ENCODE assay signal across 8 mouse cellular contexts in genomic region chr8:82402261-82402685, GRCm38 (mm10). TPM values are rescaled to one million over a fixed set of nuclear protein-coding genes. Genes with fewer than 3 reads are reported as not detected.
DNase-seq lines count a peak whose midpoint lies in the region; ATAC-seq and TF ChIP-seq lines count a peak whose summit lies in the region.

No protein-coding gene starts in this region.

- no peaks in the 10 kb centered on the region for H3K27me3 ChIP-seq in embryonic facial prominence, embryonic 10.5 days (replicated peaks; ENCODE audit: low read depth, poor library complexity, severe bottlenecking)
- H3K27me3 ChIP-seq in heart, embryonic 11.5 days (ENCODE audit: control insufficient read depth, insufficient read depth, low read length) = no peaks in the 10 kb centered on the region
- no peaks in the 10 kb centered on the region for H3K27me3 ChIP-seq in kidney, postnatal 0 days (ENCODE audit: insufficient read depth, low read length)
- no peaks in the 10 kb centered on the region for H3K27me3 ChIP-seq in stomach, embryonic 14.5 days (ENCODE audit: control insufficient read depth, insufficient read depth, low read length)

- peak; percentile 77; the same call in 1 of the 2 replicates for ATAC-seq in heart, embryonic 11.5 days (replicated peaks; ENCODE audit: insufficient number of reproducible peaks, low FRiP score, low TSS enrichment)
- peak; percentile 63 for ATAC-seq in kidney, postnatal 0 days (replicated peaks; ENCODE audit: low FRiP score, low read depth)
- ATAC-seq in stomach, embryonic 14.5 days (ENCODE audit: insufficient number of reproducible peaks, insufficient read depth, low FRiP score, low read depth) = peak; percentile 60

- WGBS in embryonic facial prominence, embryonic 10.5 days = 2% methylated on average over 13 of the region's 13 CpGs
- under 1% methylated on average over 13 of the region's 13 CpGs for WGBS in heart, embryonic 11.5 days (ENCODE audit: insufficient replicate concordance)
- WGBS in kidney, postnatal 0 days = 1% methylated on average over 13 of the region's 13 CpGs
- WGBS in stomach, embryonic 14.5 days = 3% methylated on average over 13 of the region's 13 CpGs

- H3K4me1 ChIP-seq in embryonic facial prominence, embryonic 10.5 days = peaks cover 23% of the 10 kb centered on the region
- peaks cover 2% of the 10 kb centered on the region for H3K4me1 ChIP-seq in heart, embryonic 11.5 days (ENCODE audit: control insufficient read depth, insufficient read depth, low read length)
- peaks cover 4% of the 10 kb centered on the region; the same call in 1 of the 2 replicates for H3K4me1 ChIP-seq in kidney, postnatal 0 days (replicated peaks; ENCODE audit: insufficient read depth, low read length)
- peaks cover 10% of the 10 kb centered on the region; the same call in 1 of the 2 replicates for H3K4me1 ChIP-seq in stomach, embryonic 14.5 days (ENCODE audit: control insufficient read depth, insufficient read depth, low read length)

- peak overlapping the region; percentile 70 for H3K9ac ChIP-seq in heart, embryonic 11.5 days (ENCODE audit: low read depth, low read length)
- peak overlapping the region; percentile 61 for H3K9ac ChIP-seq in kidney, postnatal 0 days (ENCODE audit: low read depth, low read length)
- peak overlapping the region; percentile 25; the same call in 1 of the 2 replicates for H3K9ac ChIP-seq in stomach, embryonic 14.5 days (replicated peaks; ENCODE audit: low read depth, low read length)

- peak overlapping the region; percentile 65 for H3K27ac ChIP-seq in embryonic facial prominence, embryonic 10.5 days (replicated peaks)
- peak overlapping the region; percentile 87 for H3K27ac ChIP-seq in heart, embryonic 11.5 days (ENCODE audit: low read depth, low read length)
- H3K27ac ChIP-seq in kidney, postnatal 0 days = peak overlapping the region; percentile 86
- H3K27ac ChIP-seq in stomach, embryonic 14.5 days (ENCODE audit: low read length) = peak overlapping the region; percentile 15; the same call in 1 of the 2 replicates

- no peak for TF ChIP-seq CTCF in kidney, postnatal 0 days (IDR thresholded peaks at IDR 0.05; ENCODE audit: low read depth)

- peak overlapping the region; percentile 54 for H3K4me3 ChIP-seq in embryonic facial prominence, embryonic 10.5 days
- H3K4me3 ChIP-seq in heart, embryonic 11.5 days (ENCODE audit: low read depth, low read length) = peak overlapping the region; percentile 66
- H3K4me3 ChIP-seq in kidney, postnatal 0 days (replicated peaks; ENCODE audit: low read depth, low read length) = peak overlapping the region; percentile 60
- peak overlapping the region; percentile 43 for H3K4me3 ChIP-seq in stomach, embryonic 14.5 days (ENCODE audit: low read depth, low read length)

- DNase-seq in thymus, postnatal 4 days = peak; percentile 16
- DNase-seq in thymus, postnatal 0 days (ENCODE audit: low spot score) = no peak
- peak; percentile 44 for DNase-seq in embryonic facial prominence, embryonic 10.5 days (ENCODE audit: low spot score)
- DNase-seq in kidney, postnatal 0 days (ENCODE audit: low spot score) = peak; percentile 67
- peak; percentile 67 to 77 for DNase-seq in lung, postnatal 4 days
- DNase-seq in layer of hippocampus, postnatal 14 days (ENCODE audit: low spot score in 2 of 2) = no peak

- no peaks in the 10 kb centered on the region for H3K36me3 ChIP-seq in embryonic facial prominence, embryonic 10.5 days (replicated peaks)
- no peaks in the 10 kb centered on the region for H3K36me3 ChIP-seq in heart, embryonic 11.5 days (ENCODE audit: control insufficient read depth, insufficient read depth, low read length)
- no peaks in the 10 kb centered on the region for H3K36me3 ChIP-seq in kidney, postnatal 0 days (ENCODE audit: insufficient read depth, low read length)
- H3K36me3 ChIP-seq in stomach, embryonic 14.5 days (ENCODE audit: control insufficient read depth, insufficient read depth, low read length) = no peaks in the 10 kb centered on the region

- no peaks in the 10 kb centered on the region for H3K9me3 ChIP-seq in embryonic facial prominence, embryonic 10.5 days
- no peaks in the 10 kb centered on the region for H3K9me3 ChIP-seq in heart, embryonic 11.5 days (replicated peaks; ENCODE audit: control insufficient read depth, low read length)
- no peaks in the 10 kb centered on the region for H3K9me3 ChIP-seq in kidney, postnatal 0 days (replicated peaks; ENCODE audit: low read length)
- H3K9me3 ChIP-seq in stomach, embryonic 14.5 days (ENCODE audit: control insufficient read depth, low read depth, low read length) = no peaks in the 10 kb centered on the region

- H3K4me2 ChIP-seq in heart, embryonic 11.5 days = peak overlapping the region; percentile 84
- peak overlapping the region; percentile 84 for H3K4me2 ChIP-seq in kidney, postnatal 0 days (ENCODE audit: low read length)
- H3K4me2 ChIP-seq in stomach, embryonic 14.5 days (replicated peaks; ENCODE audit: low read depth, low read length) = peak overlapping the region; percentile 82

RNA-seq across cellular contexts. Expression of gene Il15, which starts 0.7 kb away (rescaled TPM):
- 10.2 and 16.4 TPM in 2 replicates for polyA plus RNA-seq in thymus, postnatal 0 days (2015; fragmentation: Nextera tagmentation; extraction: Ambion mirVana)
- 2.2 and 2.9 TPM in 2 replicates for polyA plus RNA-seq in embryonic facial prominence, embryonic 10.5 days (2016; fragmentation: Nextera tagmentation; extraction: Ambion mirVana)
- polyA plus RNA-seq in heart, embryonic 11.5 days (2014; fragmentation: Nextera tagmentation; extraction: Ambion mirVana) = 24.6 and 27.6 TPM in 2 replicates
- 9.3 and 10.3 TPM in 2 replicates for polyA plus RNA-seq in kidney, postnatal 0 days (2015; fragmentation: Nextera tagmentation; extraction: Ambion mirVana)
- 3.4 and 3.8 TPM in 2 replicates for polyA plus RNA-seq in stomach, embryonic 14.5 days (2014; fragmentation: Nextera tagmentation; extraction: Ambion mirVana)
- total RNA-seq in layer of hippocampus, postnatal 14 days (2021) = 1 to 10 TPM; 1.7 to 1.8 TPM

Comparison
In these comparisons a context has a peak if more than half of its experiments do, and no peak if none do; other contexts are left out.
1. DNase-seq: peak in thymus, postnatal 4 days (single experiment), embryonic facial prominence, embryonic 10.5 days (single experiment), kidney, postnatal 0 days (single experiment) and lung, postnatal 4 days (2 of 2); none in thymus, postnatal 0 days (single experiment) and layer of hippocampus, postnatal 14 days (0 of 2).
2. H3K27ac ChIP-seq: peak in every context shown above with its lines; median percentile 87 in heart, embryonic 11.5 days; 86 in kidney, postnatal 0 days; 65 in embryonic facial prominence, embryonic 10.5 days; 15 in stomach, embryonic 14.5 days.
3. Peak in every context shown above with its lines, with median percentiles within 50 percentile points of each other: H3K4me3 ChIP-seq, ATAC-seq, H3K4me2 ChIP-seq and H3K9ac ChIP-seq.